Mouse (Mus musculus): Measurements from ENCODE around the gene Skil. TPM values are rescaled to one million over a fixed set of nuclear protein-coding genes. Genes with fewer than 3 reads are reported as not detected.
A peak's percentile ranks its signal among the peaks of the same experiment; 100 is the strongest.

Skil gene
- polyA plus RNA-seq, 1 experiment: 24.2 TPM

- peak overlapping the region; percentile 81 for H3K4me3 ChIP-seq (ENCODE audit: insufficient read depth, low read length)
- peak overlapping the region; percentile 97 for H3K27ac ChIP-seq (ENCODE audit: insufficient read depth, low read length)
- TF ChIP-seq POLR2A (IDR thresholded peaks at IDR 0.05; ENCODE audit: extremely low read depth, insufficient read depth, low read length): no peak
- TF ChIP-seq CTCF (IDR thresholded peaks at IDR 0.05; ENCODE audit: extremely low read depth, insufficient read depth, low read length): no peak
- H3K4me1 ChIP-seq (ENCODE audit: control insufficient read depth, insufficient read depth, low read length): peaks cover 6% of the 10 kb centered on the region
Observed at GRCm38 (mm10) chr3:31095179-31095490, 277 bp downstream of the Skil start.

- H3K4me1 ChIP-seq (ENCODE audit: control insufficient read depth, insufficient read depth, low read length): peaks cover 6% of the 10 kb centered on the region
- peak overlapping the region; percentile 57 for H3K27ac ChIP-seq (ENCODE audit: insufficient read depth, low read length)
- H3K4me3 ChIP-seq (ENCODE audit: insufficient read depth, low read length): peak overlapping the region; percentile 81
- TF ChIP-seq CTCF (IDR thresholded peaks at IDR 0.05; ENCODE audit: extremely low read depth, insufficient read depth, low read length) (no peak), POLR2A (IDR thresholded peaks at IDR 0.05; ENCODE audit: extremely low read depth, insufficient read depth, low read length) (no peak)
Observed at GRCm38 (mm10) chr3:31095491-31096154, 765 bp downstream of the Skil start.

- Histone ChIP-seq H3K4me3 (ENCODE audit: insufficient read depth, low read length) (peak overlapping the region; percentile 81), H3K27ac (ENCODE audit: insufficient read depth, low read length) (peak overlapping the region; percentile 57; the same call in 1 of the 2 replicates), H3K4me1 (ENCODE audit: control insufficient read depth, insufficient read depth, low read length) (peaks cover 6% of the 10 kb centered on the region)
- TF ChIP-seq POLR2A (IDR thresholded peaks at IDR 0.05; ENCODE audit: extremely low read depth, insufficient read depth, low read length): no peak
- TF ChIP-seq CTCF (IDR thresholded peaks at IDR 0.05; ENCODE audit: extremely low read depth, insufficient read depth, low read length): no peak
Observed at GRCm38 (mm10) chr3:31096155-31097101, 1.6 kb downstream of the Skil start.

GRCm38 (mm10) chr3:31097102-31097720 lies 2.4 kb downstream of the Skil start:
- H3K4me3 ChIP-seq (ENCODE audit: insufficient read depth, low read length): 0 out of 2 replicates have a peak overlapping the region, but pooled peaks have one; percentile 18
- TF ChIP-seq CTCF (IDR thresholded peaks at IDR 0.05; ENCODE audit: extremely low read depth, insufficient read depth, low read length) (no peak), POLR2A (IDR thresholded peaks at IDR 0.05; ENCODE audit: extremely low read depth, insufficient read depth, low read length) (no peak)
- peaks cover 6% of the 10 kb centered on the region for H3K4me1 ChIP-seq (ENCODE audit: control insufficient read depth, insufficient read depth, low read length)
- no peak overlapping the region for H3K27ac ChIP-seq (ENCODE audit: insufficient read depth, low read length)

GRCm38 (mm10) chr3:31097976-31098375 lies 3.1 kb downstream of the Skil start:
- H3K4me3 ChIP-seq (ENCODE audit: insufficient read depth, low read length): no peak overlapping the region
- no peak overlapping the region for H3K27ac ChIP-seq (ENCODE audit: insufficient read depth, low read length)
- H3K4me1 ChIP-seq (ENCODE audit: control insufficient read depth, insufficient read depth, low read length): peaks cover 8% of the 10 kb centered on the region
- TF ChIP-seq CTCF (IDR thresholded peaks at IDR 0.05; ENCODE audit: extremely low read depth, insufficient read depth, low read length): no peak
- no peak for TF ChIP-seq POLR2A (IDR thresholded peaks at IDR 0.05; ENCODE audit: extremely low read depth, insufficient read depth, low read length)

GRCm38 (mm10) chr3:31098556-31098955 lies 3.7 kb downstream of the Skil start:
- H3K4me3 ChIP-seq (ENCODE audit: insufficient read depth, low read length): no peak overlapping the region
- no peak for TF ChIP-seq CTCF (IDR thresholded peaks at IDR 0.05; ENCODE audit: extremely low read depth, insufficient read depth, low read length)
- no peak for TF ChIP-seq POLR2A (IDR thresholded peaks at IDR 0.05; ENCODE audit: extremely low read depth, insufficient read depth, low read length)
- H3K4me1 ChIP-seq (ENCODE audit: control insufficient read depth, insufficient read depth, low read length): peaks cover 8% of the 10 kb centered on the region
- H3K27ac ChIP-seq (ENCODE audit: insufficient read depth, low read length): no peak overlapping the region

- Histone ChIP-seq H3K4me3 (ENCODE audit: insufficient read depth, low read length) (no peak overlapping the region), H3K4me1 (ENCODE audit: control insufficient read depth, insufficient read depth, low read length) (peaks cover 8% of the 10 kb centered on the region), H3K27ac (ENCODE audit: insufficient read depth, low read length) (no peak overlapping the region)
- TF ChIP-seq POLR2A (IDR thresholded peaks at IDR 0.05; ENCODE audit: extremely low read depth, insufficient read depth, low read length): no peak
- no peak for TF ChIP-seq CTCF (IDR thresholded peaks at IDR 0.05; ENCODE audit: extremely low read depth, insufficient read depth, low read length)
Observed at GRCm38 (mm10) chr3:31100026-31100425, 5.2 kb downstream of the Skil start.

GRCm38 (mm10) chr3:31100802-31101201 lies 5.9 kb downstream of the Skil start:
- Histone ChIP-seq H3K4me1 (ENCODE audit: control insufficient read depth, insufficient read depth, low read length) (peaks cover 8% of the 10 kb centered on the region), H3K27ac (ENCODE audit: insufficient read depth, low read length) (no peak overlapping the region), H3K4me3 (ENCODE audit: insufficient read depth, low read length) (no peak overlapping the region)
- TF ChIP-seq CTCF (IDR thresholded peaks at IDR 0.05; ENCODE audit: extremely low read depth, insufficient read depth, low read length): no peak
- no peak for TF ChIP-seq POLR2A (IDR thresholded peaks at IDR 0.05; ENCODE audit: extremely low read depth, insufficient read depth, low read length)

GRCm38 (mm10) chr3:31104936-31105335 lies 10.1 kb downstream of the Skil start:
- TF ChIP-seq POLR2A (IDR thresholded peaks at IDR 0.05; ENCODE audit: extremely low read depth, insufficient read depth, low read length): no peak
- TF ChIP-seq CTCF (IDR thresholded peaks at IDR 0.05; ENCODE audit: extremely low read depth, insufficient read depth, low read length): no peak
- Histone ChIP-seq H3K4me1 (ENCODE audit: control insufficient read depth, insufficient read depth, low read length) (peaks cover 5% of the 10 kb centered on the region; the same call in 1 of the 2 replicates), H3K4me3 (ENCODE audit: insufficient read depth, low read length) (no peak overlapping the region), H3K27ac (ENCODE audit: insufficient read depth, low read length) (no peak overlapping the region)
